Mouse (Mus musculus) lung, embryonic 15.5 days (tissue): ENCODE results near the gene Gm37240. TPM values are rescaled to one million over a fixed set of nuclear protein-coding genes. Genes with fewer than 3 reads are reported as not detected.

Source experiments
- ATAC-seq: fragments of 200-750 bp; cut with Nextera tagmentation; 2 replicates; pipeline ENCODE4 v1.8.0; 2017; ENCODE audit warnings: moderate number of reproducible peaks, borderline replicate concordance; ENCODE audit not compliant: low FRiP score, low TSS enrichment; ENCODE audit errors: extremely low read depth
- H3K27ac ChIP-seq: fragments of 300-500 bp; sonication (generic); 2 replicates; pipeline ENCODE4 v1.5.1; 2015; ENCODE audit warnings: moderate library complexity, mild to moderate bottlenecking, inconsistent platforms
- H3K27me3 ChIP-seq: fragments of 300-500 bp; sonication (generic); 2 replicates; pipeline ENCODE4 v1.6.1; 2015; ENCODE audit warnings: inconsistent platforms
- H3K36me3 ChIP-seq: fragments of 300-500 bp; sonication (generic); 2 replicates; pipeline ENCODE4 v1.6.1; 2015; ENCODE audit warnings: inconsistent platforms
- H3K4me1 ChIP-seq: fragments of 300-500 bp; sonication (generic); 2 replicates; pipeline ENCODE4 v1.6.1; 2015; ENCODE audit warnings: inconsistent platforms
- H3K4me2 ChIP-seq: fragments of 300-500 bp; sonication (generic); 2 replicates; pipeline ENCODE4 v1.6.1; 2015; ENCODE audit warnings: inconsistent platforms, mild to moderate bottlenecking, moderate library complexity
- H3K4me3 ChIP-seq: fragments of 300-500 bp; sonication (generic); 2 replicates; pipeline ENCODE4 v1.5.1; 2015; ENCODE audit warnings: mild to moderate bottlenecking, inconsistent platforms
- H3K9ac ChIP-seq: fragments of 300-500 bp; sonication (generic); 2 replicates; pipeline ENCODE4 v1.6.1; 2015; ENCODE audit warnings: inconsistent platforms
- H3K9me3 ChIP-seq: fragments of 300-500 bp; sonication (generic); 2 replicates; pipeline ENCODE4 v1.6.1; 2016; ENCODE audit warnings: inconsistent platforms
- WGBS: fragments of 180-500 bp; shearing (Covaris S2); methylation state at CpG from one replicate; pipeline ENCODE4 v1.1.7; 2015; 5-methylcytosine and 5-hydroxymethylcytosine counted together
- polyA plus RNA-seq: library from polyadenylated mRNA; unstranded; fragments of >200 nt; fragmentation: Nextera tagmentation; extraction: Ambion mirVana; gene quantifications from 2 replicates; pipeline ENCODE4 v1.2.1, GENCODE M21; 2015

The Gm37240 gene
- polyA plus RNA-seq, 1 experiment from 2014 or later: 8.8 TPM

DNA sequence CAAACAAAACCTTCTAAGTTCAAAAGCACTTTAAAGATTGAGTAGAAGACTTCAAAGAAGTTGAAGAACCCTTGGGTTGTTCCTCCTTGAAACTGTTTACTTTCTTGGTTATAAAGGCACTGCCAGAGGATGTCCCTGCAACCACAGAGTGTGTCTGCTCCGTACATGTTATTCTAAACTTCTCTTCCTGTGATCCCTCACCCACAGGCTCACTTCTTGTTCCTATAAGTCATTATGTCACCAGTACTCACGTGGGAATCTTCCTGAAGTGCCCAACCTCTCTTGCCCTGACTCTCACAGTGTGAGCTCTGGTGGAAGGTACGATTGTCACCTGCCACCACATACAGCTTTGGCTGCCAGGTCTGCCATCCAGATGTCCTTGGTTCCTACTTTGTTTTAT lies 1265.3 kb downstream of the Gm37240 start:
- H3K36me3 ChIP-seq: no peaks in the 10 kb centered on the region
- H3K27me3 ChIP-seq: no peaks in the 10 kb centered on the region
- peaks cover 7% of the 10 kb centered on the region; the same call in 1 of the 2 replicates for H3K4me1 ChIP-seq
- no peak for ATAC-seq
- no peak overlapping the region for H3K27ac ChIP-seq
- H3K4me3 ChIP-seq: no peak overlapping the region
- no peak overlapping the region for H3K4me2 ChIP-seq
- WGBS: 18% methylated on average over 3 of the region's 3 CpGs
- no peak overlapping the region for H3K9ac ChIP-seq
- H3K9me3 ChIP-seq: no peaks in the 10 kb centered on the region

DNA sequence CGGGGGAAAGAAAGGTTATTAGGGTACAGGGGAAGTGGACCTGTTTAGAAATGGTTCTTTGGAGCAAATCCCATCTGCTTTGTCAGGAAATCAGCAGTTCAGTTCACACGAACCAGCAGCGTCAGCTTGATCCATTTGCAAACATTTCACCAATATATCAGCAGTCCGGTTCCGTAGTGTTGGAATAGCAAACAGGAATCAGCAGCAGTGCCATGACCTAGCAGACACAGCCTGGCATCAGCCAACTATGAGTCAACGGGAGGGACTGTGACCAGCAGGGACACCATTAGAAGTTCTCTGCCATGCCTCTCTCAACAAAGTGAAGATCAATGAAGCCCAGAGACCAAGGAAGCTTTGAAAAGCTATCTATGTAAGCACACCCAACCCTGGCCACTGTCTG lies 1267.6 kb downstream of the Gm37240 start:
- no peak overlapping the region for H3K9ac ChIP-seq
- no peak for ATAC-seq
- H3K4me1 ChIP-seq: no peaks in the 10 kb centered on the region
- WGBS: 87% methylated on average over 6 of the region's 6 CpGs
- no peak overlapping the region for H3K27ac ChIP-seq
- no peaks in the 10 kb centered on the region for H3K36me3 ChIP-seq
- no peaks in the 10 kb centered on the region for H3K9me3 ChIP-seq
- H3K4me3 ChIP-seq: no peak overlapping the region
- no peaks in the 10 kb centered on the region for H3K27me3 ChIP-seq
- H3K4me2 ChIP-seq: no peak overlapping the region

DNA sequence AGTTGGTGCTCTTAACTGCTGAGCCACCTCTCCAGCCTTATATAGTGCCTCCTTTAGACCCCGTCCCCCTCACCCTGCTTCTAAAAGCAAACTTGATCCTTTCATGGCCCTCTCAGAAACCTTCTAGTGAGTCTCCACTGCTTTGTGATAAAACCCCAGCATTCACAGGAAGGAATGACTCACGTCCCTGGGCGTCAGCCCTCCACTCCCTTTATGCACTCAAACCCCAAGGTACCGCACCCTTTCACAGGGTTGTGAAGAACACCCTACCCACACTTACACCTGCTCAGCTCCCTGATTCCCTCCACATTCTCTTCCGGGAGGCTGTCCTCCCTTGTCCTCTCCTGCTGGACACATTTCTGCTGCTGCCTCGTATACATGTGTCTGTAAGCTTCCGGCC lies 1268.3 kb downstream of the Gm37240 start:
- Histone ChIP-seq H3K27ac (no peak overlapping the region), H3K4me1 (no peaks in the 10 kb centered on the region)
- WGBS: 89% methylated on average over 7 of the region's 7 CpGs

DNA sequence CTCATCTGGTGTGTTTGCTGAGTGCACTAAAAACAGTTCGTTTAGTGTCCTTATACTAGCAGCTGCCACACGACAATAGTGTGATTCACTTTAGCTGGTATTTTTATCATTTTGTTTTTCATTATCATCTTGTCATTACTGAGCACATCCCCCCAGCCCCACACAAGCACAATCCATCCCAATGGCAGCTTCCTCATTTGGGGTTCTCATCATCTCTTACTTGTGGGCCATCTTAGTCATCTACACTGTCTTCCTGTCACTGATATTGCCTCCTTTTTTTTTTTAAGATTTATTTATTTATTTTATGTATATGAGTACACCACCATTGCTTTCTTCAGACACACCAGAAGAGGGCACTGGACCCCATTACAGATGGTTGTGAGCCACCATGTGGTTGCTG lies 1268.7 kb downstream of the Gm37240 start:
- no peak overlapping the region for H3K4me3 ChIP-seq
- H3K27ac ChIP-seq: no peak overlapping the region
- H3K9ac ChIP-seq: no peak overlapping the region
- no peaks in the 10 kb centered on the region for H3K27me3 ChIP-seq
- WGBS: 78% methylated on average over 2 of the region's 2 CpGs
- no peaks in the 10 kb centered on the region for H3K9me3 ChIP-seq
- no peaks in the 10 kb centered on the region for H3K36me3 ChIP-seq
- no peak for ATAC-seq
- H3K4me2 ChIP-seq: no peak overlapping the region
- H3K4me1 ChIP-seq: no peaks in the 10 kb centered on the region

More for the DNA sequence above, 1268.3 kb downstream of the Gm37240 start:
- no peak overlapping the region for H3K9ac ChIP-seq
- H3K9me3 ChIP-seq: no peaks in the 10 kb centered on the region
- H3K4me3 ChIP-seq: no peak overlapping the region
- no peak overlapping the region for H3K4me2 ChIP-seq
- no peak for ATAC-seq
- H3K27me3 ChIP-seq: no peaks in the 10 kb centered on the region
- H3K36me3 ChIP-seq: no peaks in the 10 kb centered on the region

DNA sequence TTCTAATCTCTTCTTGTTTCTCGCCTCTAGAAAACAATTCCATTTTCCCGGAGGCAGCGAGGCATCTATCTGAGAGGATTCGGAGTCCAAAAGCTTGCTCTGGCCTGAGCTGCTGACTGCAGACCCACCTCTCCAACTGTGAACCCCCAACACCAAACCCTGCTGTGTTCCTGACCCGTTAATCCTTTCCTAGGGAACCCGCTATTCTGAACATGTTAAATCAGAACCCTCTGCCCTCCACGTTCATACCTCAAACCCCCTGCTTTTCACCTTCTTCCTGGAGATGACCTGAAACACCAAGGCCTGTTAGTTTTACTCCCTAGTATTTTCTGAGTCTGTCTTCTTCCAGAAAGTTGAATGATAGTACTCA lies 1271.5 kb downstream of the Gm37240 start:
- H3K9me3 ChIP-seq: no peaks in the 10 kb centered on the region
- ATAC-seq: no peak
- H3K9ac ChIP-seq: no peak overlapping the region
- H3K36me3 ChIP-seq: no peaks in the 10 kb centered on the region
- 38% methylated on average over 7 of the region's 7 CpGs for WGBS
- H3K27me3 ChIP-seq: no peaks in the 10 kb centered on the region
- no peak overlapping the region for H3K4me3 ChIP-seq
- no peaks in the 10 kb centered on the region for H3K4me1 ChIP-seq
- no peak overlapping the region for H3K4me2 ChIP-seq
- no peak overlapping the region for H3K27ac ChIP-seq

DNA sequence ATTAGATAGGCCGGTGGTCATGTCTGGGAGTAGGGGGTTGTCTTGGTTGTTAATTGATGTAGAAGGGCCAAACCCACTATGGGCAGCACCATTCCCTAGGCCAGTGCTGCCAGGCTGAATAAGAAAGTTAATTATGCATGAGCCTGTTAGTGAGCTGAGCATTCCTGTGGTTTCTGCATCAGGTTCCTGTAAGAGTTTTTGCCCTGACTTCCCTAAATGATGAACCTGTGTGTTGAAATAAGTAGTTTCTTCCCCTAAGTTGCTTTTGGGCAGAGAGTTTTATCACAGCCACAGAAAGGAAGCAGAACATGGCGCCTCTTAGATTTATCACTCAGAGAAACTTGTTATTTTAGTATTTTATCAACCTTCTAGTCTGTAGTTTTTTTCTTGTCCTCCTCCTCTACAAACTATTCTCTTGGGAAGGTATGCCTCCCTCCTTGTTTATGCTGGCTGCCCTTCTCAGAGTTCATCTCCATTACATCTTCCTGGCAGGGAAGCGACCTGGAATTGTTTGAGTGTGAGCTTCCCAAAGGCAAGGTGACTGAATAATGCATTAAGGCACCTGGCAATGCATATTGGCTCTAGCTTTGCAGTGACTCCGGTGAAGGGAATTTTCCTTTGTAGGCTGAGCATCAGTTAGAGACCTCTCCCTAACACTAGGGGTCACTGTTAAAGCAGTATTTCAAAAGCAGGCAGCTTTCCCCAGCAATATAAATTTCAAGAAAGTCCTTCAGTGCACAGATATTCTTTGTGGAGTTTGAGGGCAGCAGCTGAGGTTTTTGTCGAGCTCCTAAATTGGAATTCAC lies 1272.1 kb downstream of the Gm37240 start:
- H3K9ac ChIP-seq: no peak overlapping the region
- no peaks in the 10 kb centered on the region for H3K4me1 ChIP-seq
- no peak for ATAC-seq
- H3K9me3 ChIP-seq: no peaks in the 10 kb centered on the region
- H3K36me3 ChIP-seq: no peaks in the 10 kb centered on the region
- no peak overlapping the region for H3K27ac ChIP-seq
- 21% methylated on average over 5 of the region's 5 CpGs for WGBS
- no peak overlapping the region for H3K4me2 ChIP-seq
- no peak overlapping the region for H3K4me3 ChIP-seq
- H3K27me3 ChIP-seq: no peaks in the 10 kb centered on the region

DNA sequence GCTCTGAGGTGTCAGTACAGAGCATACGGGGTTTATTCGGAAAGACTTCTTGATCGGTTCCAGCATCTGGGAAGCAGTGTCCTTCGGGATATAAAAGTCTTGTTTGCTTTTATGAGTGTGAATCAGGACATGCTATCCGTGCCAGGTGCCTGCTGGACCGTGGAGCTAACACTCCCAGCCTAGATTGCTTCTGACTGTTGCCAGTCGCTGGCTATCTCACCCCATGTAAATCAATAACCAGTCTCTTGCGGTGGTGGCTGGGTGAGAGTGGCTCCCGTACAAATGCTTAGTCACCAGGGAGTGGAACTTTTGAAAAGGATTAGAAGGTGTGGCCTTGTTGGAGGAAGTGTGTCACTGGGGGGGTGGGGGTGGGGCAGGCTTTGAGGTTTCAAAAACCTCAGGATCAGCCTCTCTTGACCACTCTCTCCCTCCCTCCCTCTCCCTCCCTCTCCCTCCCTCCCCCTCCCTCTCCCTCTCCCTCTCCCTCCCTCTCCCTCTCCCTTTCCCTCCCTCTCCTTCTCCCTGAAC lies 1277.1 kb downstream of the Gm37240 start:
- H3K9ac ChIP-seq: no peak overlapping the region
- no peaks in the 10 kb centered on the region for H3K36me3 ChIP-seq
- no peak overlapping the region for H3K4me2 ChIP-seq
- no peak for ATAC-seq
- H3K27me3 ChIP-seq: no peaks in the 10 kb centered on the region
- no peaks in the 10 kb centered on the region for H3K9me3 ChIP-seq
- no peak overlapping the region for H3K27ac ChIP-seq
- H3K4me1 ChIP-seq: no peaks in the 10 kb centered on the region
- H3K4me3 ChIP-seq: no peak overlapping the region
- 68% methylated on average over 9 of the region's 9 CpGs for WGBS

DNA sequence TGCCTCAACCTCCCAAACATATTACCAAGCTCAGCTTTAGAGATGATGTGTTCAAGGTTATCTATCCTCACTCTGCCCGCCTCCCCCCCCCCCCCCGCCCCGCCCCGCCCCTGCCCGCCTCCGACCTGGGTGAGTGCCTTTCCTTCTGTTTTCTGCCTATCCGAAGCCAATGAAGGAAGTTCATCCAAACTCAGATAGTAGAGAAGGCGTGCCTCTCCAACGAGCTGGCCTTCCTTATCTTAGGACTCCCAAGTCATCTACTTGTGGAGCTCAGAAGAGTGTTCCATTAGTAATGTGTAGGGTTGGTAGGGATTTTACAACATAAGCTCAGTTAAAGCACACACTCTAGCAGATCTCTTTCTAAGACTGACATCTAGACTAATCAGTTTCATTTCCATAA lies 1284.1 kb downstream of the Gm37240 start:
- H3K4me3 ChIP-seq: no peak overlapping the region
- H3K27me3 ChIP-seq: no peaks in the 10 kb centered on the region
- no peak overlapping the region for H3K9ac ChIP-seq
- WGBS: 51% methylated on average over 6 of the region's 9 CpGs
- H3K4me1 ChIP-seq: 0 out of 2 replicates have a peak, but pooled peaks cover 14% of the 10 kb centered on the region
- no peak overlapping the region for H3K27ac ChIP-seq
- H3K4me2 ChIP-seq: no peak overlapping the region
- no peaks in the 10 kb centered on the region for H3K9me3 ChIP-seq
- no peak for ATAC-seq
- no peaks in the 10 kb centered on the region for H3K36me3 ChIP-seq

DNA sequence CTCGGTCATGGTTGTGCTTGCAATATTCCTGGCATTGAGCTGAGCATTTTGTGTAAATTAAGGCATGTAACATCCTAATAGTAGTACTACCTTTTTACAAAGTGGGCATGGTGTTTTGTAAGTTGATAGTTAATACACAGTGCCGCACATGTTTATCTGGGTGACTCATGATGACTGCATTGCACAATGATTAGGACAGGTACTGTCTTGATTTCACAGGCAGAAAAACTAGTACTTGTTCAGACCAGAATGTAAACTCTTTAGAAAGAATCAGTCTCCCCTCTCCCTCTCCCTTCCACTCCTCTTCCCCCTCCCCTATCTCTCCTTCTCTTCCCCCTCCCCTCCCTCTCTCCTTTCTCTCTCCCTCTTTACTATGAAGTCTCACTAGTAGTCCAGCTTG lies 1284.6 kb downstream of the Gm37240 start:
- no peaks in the 10 kb centered on the region for H3K9me3 ChIP-seq
- no peak overlapping the region for H3K27ac ChIP-seq
- ATAC-seq: no peak
- 0 out of 2 replicates have a peak, but pooled peaks cover 18% of the 10 kb centered on the region for H3K4me1 ChIP-seq
- 93% methylated on average over 2 of the region's 2 CpGs for WGBS
- no peak overlapping the region for H3K9ac ChIP-seq
- no peak overlapping the region for H3K4me2 ChIP-seq
- H3K36me3 ChIP-seq: no peaks in the 10 kb centered on the region
- H3K27me3 ChIP-seq: no peaks in the 10 kb centered on the region
- H3K4me3 ChIP-seq: no peak overlapping the region

DNA sequence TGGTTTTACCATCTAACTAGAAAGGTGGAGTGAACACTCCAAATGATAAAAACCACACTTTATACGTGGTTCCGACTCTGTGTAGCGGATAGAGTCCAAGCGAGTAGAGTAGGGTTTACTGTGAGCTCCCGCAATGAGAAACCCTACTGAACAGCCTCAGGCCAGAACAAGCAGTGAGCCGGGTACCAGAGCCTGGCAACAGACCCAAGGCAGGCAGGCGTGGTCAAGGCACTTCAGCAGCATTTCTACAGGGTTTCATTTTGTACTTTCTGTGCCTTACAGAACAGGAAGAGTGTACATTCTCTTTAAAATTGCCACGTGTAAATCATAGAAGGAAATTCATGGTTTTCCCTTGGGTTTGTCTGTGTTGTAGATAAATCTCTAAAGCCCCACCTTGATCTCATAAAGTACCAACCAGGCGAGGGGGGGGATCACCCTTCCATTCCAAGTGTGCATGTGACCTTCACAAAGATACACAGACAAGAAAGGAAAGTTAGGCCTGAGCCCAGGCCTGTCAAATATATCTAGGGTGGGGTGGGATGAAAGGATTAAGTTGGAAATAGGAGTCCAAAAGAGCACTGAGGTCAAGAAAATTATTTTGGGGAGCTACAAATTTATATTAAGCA lies 1285.3 kb downstream of the Gm37240 start:
- Histone ChIP-seq H3K4me2 (no peak overlapping the region), H3K36me3 (no peaks in the 10 kb centered on the region), H3K27ac (no peak overlapping the region), H3K4me1 (0 out of 2 replicates have a peak, but pooled peaks cover 23% of the 10 kb centered on the region), H3K27me3 (no peaks in the 10 kb centered on the region), H3K9me3 (no peaks in the 10 kb centered on the region), H3K9ac (no peak overlapping the region), H3K4me3 (no peak overlapping the region)
- ATAC-seq: no peak
- WGBS: 77% methylated on average over 9 of the region's 9 CpGs

DNA sequence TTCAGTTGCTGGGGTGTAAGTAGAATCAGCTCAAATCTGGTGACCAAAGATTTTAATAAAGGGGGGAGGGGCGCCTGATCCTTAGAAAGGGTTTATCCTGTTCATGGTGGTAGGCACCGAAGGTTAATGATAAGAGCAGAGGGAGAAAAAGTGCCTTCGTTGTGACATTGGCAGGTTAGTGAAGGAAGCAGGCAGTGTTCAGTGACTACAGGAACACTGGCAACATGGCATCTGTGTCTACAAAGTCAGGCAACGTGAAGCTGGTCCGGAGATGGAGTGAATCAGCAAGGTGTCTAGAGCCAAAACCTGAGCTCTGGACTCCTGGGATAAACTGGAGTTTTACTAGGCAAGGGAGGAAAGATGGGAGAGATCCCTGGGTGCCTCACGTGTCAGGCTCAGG lies 1288.6 kb downstream of the Gm37240 start:
- no peak overlapping the region for H3K4me2 ChIP-seq
- H3K27ac ChIP-seq: no peak overlapping the region
- no peaks in the 10 kb centered on the region for H3K36me3 ChIP-seq
- no peaks in the 10 kb centered on the region for H3K27me3 ChIP-seq
- H3K4me3 ChIP-seq: no peak overlapping the region
- 71% methylated on average over 6 of the region's 6 CpGs for WGBS
- no peak overlapping the region for H3K9ac ChIP-seq
- peaks cover 31% of the 10 kb centered on the region; the same call in 1 of the 2 replicates for H3K4me1 ChIP-seq
- no peaks in the 10 kb centered on the region for H3K9me3 ChIP-seq
- no peak for ATAC-seq

DNA sequence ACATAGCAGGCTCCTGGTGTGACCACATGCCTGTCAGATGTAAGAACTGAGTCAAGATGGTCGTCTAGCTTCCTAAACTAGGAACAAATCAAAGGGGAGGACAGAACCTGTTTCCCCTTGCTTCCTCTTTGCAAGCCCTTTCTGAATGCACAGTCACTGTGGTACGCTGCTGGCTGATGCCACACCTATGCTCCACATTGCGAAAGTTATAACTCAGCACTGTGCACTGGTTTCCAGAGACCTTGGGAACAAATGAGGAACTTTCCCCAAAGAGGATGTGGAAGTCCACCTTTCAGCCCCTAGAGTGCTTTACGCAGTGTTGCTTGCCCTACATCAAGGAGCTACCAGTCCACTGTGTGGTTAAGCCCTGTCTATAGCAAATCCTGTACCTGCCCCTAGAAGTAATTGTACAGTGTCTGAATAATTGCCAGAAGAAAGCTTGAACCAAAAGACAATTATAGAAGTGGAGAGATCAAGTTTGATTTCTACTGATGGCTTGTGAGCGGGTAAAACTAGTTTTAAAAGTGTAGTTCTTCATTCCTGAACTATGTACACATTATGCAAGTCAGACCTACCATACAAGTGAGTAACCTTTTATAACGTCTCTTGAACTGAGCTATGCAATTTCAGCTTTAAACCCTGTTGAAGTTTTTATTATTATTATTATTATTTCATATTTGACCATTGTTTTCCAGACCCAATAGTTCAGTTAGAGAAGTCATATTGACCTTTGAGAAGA lies 1289.2 kb downstream of the Gm37240 start:
- ATAC-seq: peak; percentile 42; the same call in 1 of the 2 replicates
- H3K4me1 ChIP-seq: peaks cover 31% of the 10 kb centered on the region; the same call in 1 of the 2 replicates
- H3K36me3 ChIP-seq: no peaks in the 10 kb centered on the region
- no peak overlapping the region for H3K4me2 ChIP-seq
- 63% methylated on average over 6 of the region's 6 CpGs for WGBS
- peak overlapping the region; percentile 60 for H3K27ac ChIP-seq
- no peak overlapping the region for H3K9ac ChIP-seq
- no peak overlapping the region for H3K4me3 ChIP-seq
- no peaks in the 10 kb centered on the region for H3K27me3 ChIP-seq
- H3K9me3 ChIP-seq: no peaks in the 10 kb centered on the region
